Mouse (Mus musculus) embryo, embryonic 11 days (tissue): ENCODE results near the gene Lypd6.

Experiments
- DNase-seq: peaks from one replicate; pipeline ENCODE4 v3.0.0-alpha.2; 2015

The Lypd6 gene

GRCm38 (mm10) chr2:50111169-50111568, 44.9 kb downstream of the Lypd6 start:
- DNase-seq, result no peak

GRCm38 (mm10) chr2:50111609-50112008, 45.4 kb downstream of the Lypd6 start:
- DNase-seq, result no peak

- no peak for DNase-seq
These were observed 46.2 kb downstream of the Lypd6 start for GRCm38 (mm10) chr2:50112427-50112826.

GRCm38 (mm10) chr2:50119101-50119500, 52.9 kb downstream of the Lypd6 start:
- no peak for DNase-seq

GRCm38 (mm10) chr2:50120839-50121238, 54.6 kb downstream of the Lypd6 start:
- no peak for DNase-seq

- DNase-seq, result peak; percentile 42
These were observed 57.1 kb downstream of the Lypd6 start for GRCm38 (mm10) chr2:50123376-50123775.

- DNase-seq, result no peak
These were observed 61.4 kb downstream of the Lypd6 start for GRCm38 (mm10) chr2:50127513-50128175.

GRCm38 (mm10) chr2:50128322-50129277, 62.4 kb downstream of the Lypd6 start:
- no peak for DNase-seq

- no peak for DNase-seq
These were observed 64.4 kb downstream of the Lypd6 start for GRCm38 (mm10) chr2:50130674-50131073.

- DNase-seq, result no peak
These were observed 77.4 kb downstream of the Lypd6 start for GRCm38 (mm10) chr2:50143672-50144071.

GRCm38 (mm10) chr2:50147308-50147707, 81.1 kb downstream of the Lypd6 start:
- no peak for DNase-seq

- DNase-seq, result no peak
These were observed 83.3 kb downstream of the Lypd6 start for GRCm38 (mm10) chr2:50149257-50150202.

- DNase-seq, result no peak
These were observed 84.0 kb downstream of the Lypd6 start for GRCm38 (mm10) chr2:50150203-50150590.

- DNase-seq, result no peak
These were observed 84.6 kb downstream of the Lypd6 start for GRCm38 (mm10) chr2:50150816-50151215.

- no peak for DNase-seq
These were observed 85.2 kb downstream of the Lypd6 start for GRCm38 (mm10) chr2:50151401-50151800.

GRCm38 (mm10) chr2:50151879-50152278, 85.7 kb downstream of the Lypd6 start:
- DNase-seq, result no peak

- DNase-seq, result no peak
These were observed 89.8 kb downstream of the Lypd6 start for GRCm38 (mm10) chr2:50156009-50156408.

GRCm38 (mm10) chr2:50160069-50160468, 93.8 kb downstream of the Lypd6 start:
- no peak for DNase-seq

- DNase-seq, result no peak
These were observed 97.4 kb downstream of the Lypd6 start for GRCm38 (mm10) chr2:50163608-50164007.

- no peak for DNase-seq
These were observed 99.0 kb downstream of the Lypd6 start for GRCm38 (mm10) chr2:50165277-50165676.

GRCm38 (mm10) chr2:50166082-50166481, 99.9 kb downstream of the Lypd6 start:
- no peak for DNase-seq

GRCm38 (mm10) chr2:50173730-50174528, 107.7 kb downstream of the Lypd6 start:
- DNase-seq, result no peak
